Mouse (Mus musculus): ENCODE data around the gene Inpp4a. TPM values are rescaled to one million over a fixed set of nuclear protein-coding genes. Genes with fewer than 3 reads are reported as not detected.

Inpp4a gene
- polyA plus RNA-seq, 1 experiment from 2014 or later = 14.7 TPM

DNA sequence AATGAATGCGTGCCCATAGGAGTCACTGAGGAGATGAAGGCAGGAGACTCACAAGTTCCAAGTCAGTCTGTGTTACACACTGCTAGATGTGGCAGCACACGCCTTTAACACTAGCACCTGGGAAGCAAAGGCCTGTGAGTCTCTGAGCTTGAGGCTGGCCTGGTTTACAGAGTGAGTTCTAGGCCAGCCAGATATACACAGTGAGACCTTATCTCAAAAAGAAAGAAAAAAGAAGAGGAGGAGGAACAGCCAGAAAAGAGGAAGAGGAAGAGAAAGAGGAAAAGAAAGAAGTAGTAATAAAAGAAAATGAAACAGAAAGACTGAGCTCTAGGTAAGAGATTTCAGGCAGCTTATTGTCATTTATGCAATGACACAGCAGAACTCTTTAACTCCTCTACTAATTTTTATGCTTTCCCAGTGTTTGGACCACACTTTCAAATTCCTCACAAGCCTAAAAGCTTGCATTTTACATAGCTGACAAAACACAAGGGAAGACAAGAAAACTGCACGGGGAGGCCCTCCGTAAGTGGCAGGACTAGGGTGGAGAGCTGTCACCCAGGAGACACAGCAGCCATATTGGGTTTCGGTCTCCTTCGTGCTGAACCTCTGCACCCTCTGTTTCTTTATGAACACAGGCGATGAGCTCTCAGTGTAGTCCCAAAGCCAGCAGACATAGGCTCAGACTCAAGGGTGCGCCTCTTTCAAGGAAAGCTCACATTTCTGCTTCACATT, 127.6 kb downstream of the Inpp4a start:
- Histone ChIP-seq H3K27ac (replicated peaks) (no peak overlapping the region), H3K4me1 (peaks cover 30% of the 10 kb centered on the region), H3K4me3 (no peak overlapping the region), H3K27me3 (replicated peaks) (no peaks in the 10 kb centered on the region), H3K9me3 (peaks cover 10% of the 10 kb centered on the region), H3K36me3 (peaks cover 65% of the 10 kb centered on the region), H3K9ac (no peak overlapping the region), H3K4me2 (no peak overlapping the region)
- ATAC-seq (ENCODE audit: extremely low read depth, insufficient number of reproducible peaks, low FRiP score, low TSS enrichment) = no peak
- 90% methylated on average over 8 of the region's 8 CpGs for WGBS

DNA sequence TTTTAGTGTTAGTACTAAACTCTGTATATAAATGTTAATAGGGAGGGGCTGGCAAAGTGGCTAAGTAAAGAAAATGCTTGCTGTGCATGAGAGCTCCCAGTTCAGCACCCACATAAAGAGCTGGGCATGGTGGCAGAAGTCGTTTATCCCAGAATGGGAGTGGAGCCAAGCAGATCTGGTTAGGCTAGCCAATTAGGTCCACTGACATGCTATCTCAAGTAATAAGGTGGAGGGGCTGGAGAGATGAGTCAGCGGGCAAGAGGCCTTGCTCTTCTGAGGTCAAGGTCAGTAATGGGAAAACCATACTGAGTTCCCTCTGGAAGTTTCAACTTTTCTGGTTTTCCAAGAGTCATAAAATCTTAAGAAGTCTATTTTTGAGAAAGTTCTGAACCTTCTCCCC, 129.2 kb downstream of the Inpp4a start:
- no peak for ATAC-seq (ENCODE audit: extremely low read depth, insufficient number of reproducible peaks, low FRiP score, low TSS enrichment)
- H3K4me1 ChIP-seq = peaks cover 30% of the 10 kb centered on the region
- H3K9ac ChIP-seq = peak overlapping the region; percentile 97
- H3K27me3 ChIP-seq (replicated peaks) = no peaks in the 10 kb centered on the region
- H3K4me2 ChIP-seq = peak overlapping the region; percentile 95
- peaks cover 66% of the 10 kb centered on the region for H3K36me3 ChIP-seq
- peaks cover 6% of the 10 kb centered on the region for H3K9me3 ChIP-seq
- H3K27ac ChIP-seq (replicated peaks) = peak overlapping the region; percentile 78; the same call in 1 of the 2 replicates
- 42% methylated on average over 2 of the region's 2 CpGs for WGBS
- H3K4me3 ChIP-seq = peak overlapping the region; percentile 96

DNA sequence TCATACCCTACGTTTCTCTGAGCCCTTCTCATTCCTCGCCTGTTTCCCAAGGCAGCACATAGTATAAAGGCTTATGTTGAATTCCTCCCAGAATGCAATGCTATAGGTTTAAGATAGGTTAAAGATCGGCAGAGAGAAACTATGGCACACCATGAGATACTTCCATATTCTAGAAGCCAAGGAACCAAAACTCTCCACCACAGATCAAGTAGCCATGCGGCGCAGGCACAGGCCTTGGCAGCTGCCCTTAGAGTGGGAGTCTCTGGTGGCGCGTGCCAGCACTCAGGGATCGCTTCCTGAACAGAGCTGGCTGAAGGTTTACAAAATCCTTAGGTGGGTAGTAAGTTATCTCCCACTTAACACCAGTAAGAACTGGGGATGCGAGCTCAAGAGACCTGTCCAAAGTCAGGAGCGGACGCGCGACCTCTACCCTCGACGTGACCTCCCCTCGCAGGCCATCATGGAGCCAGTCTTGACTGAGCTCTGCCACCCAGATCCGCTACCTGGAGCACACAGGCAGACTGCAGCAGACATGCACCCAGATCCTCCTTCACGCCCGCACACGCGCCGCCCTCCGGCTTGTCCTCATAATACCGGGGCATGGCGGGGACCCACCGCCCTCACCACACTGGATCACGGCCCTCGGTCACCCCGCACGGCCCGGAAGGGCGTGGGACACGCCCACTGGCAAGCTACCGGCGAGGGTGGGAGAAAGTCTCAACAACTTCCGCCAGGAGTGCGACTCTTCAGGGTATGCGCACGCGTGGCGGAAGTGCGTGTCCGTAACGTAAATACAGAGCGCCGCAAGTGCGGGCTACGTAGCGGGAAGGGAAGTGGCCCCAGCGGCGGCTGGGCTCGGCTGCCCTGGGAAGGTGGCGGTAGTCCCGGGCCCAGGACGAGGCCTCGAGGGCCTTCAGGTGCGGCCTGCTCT, 130.0 kb downstream of the Inpp4a start, which contains the start of the genes Coa5 and Unc50:
TSS of gene Coa5 (minus strand) at position 738 of the 931 bp plus-strand sequence.
TSS of gene Unc50 (plus strand) at position 774 of the 931 bp plus-strand sequence.
- Histone ChIP-seq H3K27me3 (replicated peaks) (no peaks in the 10 kb centered on the region), H3K9me3 (no peaks in the 10 kb centered on the region), H3K4me3 (peak within 1 kb of the TSS; percentile 96), H3K9ac (peak within 1 kb of the TSS; percentile 97), H3K36me3 (peaks cover 63% of the 10 kb centered on the region), H3K4me1 (peaks cover 30% of the 10 kb centered on the region), H3K27ac (replicated peaks) (peak within 1 kb of the TSS; percentile 78), H3K4me2 (peak within 1 kb of the TSS; percentile 95)
- WGBS = 3% methylated on average over 57 of the region's 57 CpGs
- peak; percentile 94 for ATAC-seq (ENCODE audit: extremely low read depth, insufficient number of reproducible peaks, low FRiP score, low TSS enrichment)

DNA sequence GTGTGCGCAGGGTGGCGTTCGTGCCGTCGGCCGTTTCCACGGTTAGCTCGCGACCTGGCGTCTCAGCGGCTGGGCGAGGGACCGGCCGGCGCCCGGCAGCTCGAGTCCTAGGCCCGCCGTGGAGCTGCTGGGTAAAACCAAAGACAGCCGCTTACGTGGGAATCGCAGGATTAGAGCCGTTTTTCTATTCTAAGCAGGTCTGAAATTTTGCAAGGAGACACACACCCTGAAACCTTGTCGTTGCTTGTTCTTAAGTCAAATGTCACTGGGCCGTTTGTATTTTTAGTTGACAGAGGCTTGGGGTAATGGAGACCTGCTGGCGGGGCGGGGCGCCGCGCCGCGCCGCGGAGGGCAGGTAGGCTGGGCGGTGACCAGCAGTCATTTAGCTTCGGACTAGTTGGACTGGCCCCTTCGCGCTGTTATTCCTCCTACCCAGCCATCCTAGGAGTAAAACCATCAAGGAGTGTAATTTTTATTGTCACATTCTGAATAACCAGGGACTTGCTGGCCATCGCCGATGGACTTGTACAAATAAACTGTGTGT, 130.7 kb downstream of the Inpp4a start:
- Histone ChIP-seq H3K4me2 (peak overlapping the region; percentile 95), H3K27ac (replicated peaks) (peak overlapping the region; percentile 78), H3K27me3 (replicated peaks) (no peaks in the 10 kb centered on the region), H3K36me3 (peaks cover 60% of the 10 kb centered on the region), H3K9me3 (no peaks in the 10 kb centered on the region), H3K4me1 (peaks cover 30% of the 10 kb centered on the region), H3K4me3 (peak overlapping the region; percentile 96), H3K9ac (peak overlapping the region; percentile 97)
- WGBS = 2% methylated on average over 40 of the region's 40 CpGs
- no peak for ATAC-seq (ENCODE audit: extremely low read depth, insufficient number of reproducible peaks, low FRiP score, low TSS enrichment)

DNA sequence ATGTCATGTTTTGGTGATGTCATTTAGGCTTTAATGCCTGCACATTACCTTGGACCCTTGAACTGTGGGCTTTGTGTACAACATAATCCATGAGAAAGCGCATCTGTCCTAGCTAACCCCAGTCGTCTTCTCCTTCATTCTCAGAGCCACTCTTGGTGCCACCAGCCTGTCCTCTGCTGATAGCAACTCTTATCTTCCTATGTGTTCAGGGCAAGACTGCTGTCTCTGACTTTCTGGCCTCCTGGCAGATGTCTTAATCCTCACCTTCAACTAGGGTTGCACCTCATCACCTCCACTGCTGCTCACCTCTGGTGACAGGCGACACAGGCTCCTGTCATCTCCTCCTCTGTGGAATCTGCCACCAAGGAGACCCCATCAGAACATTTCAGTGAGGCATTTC, 136.8 kb downstream of the Inpp4a start:
- no peaks in the 10 kb centered on the region for H3K9me3 ChIP-seq
- H3K4me2 ChIP-seq = no peak overlapping the region
- ATAC-seq (ENCODE audit: extremely low read depth, insufficient number of reproducible peaks, low FRiP score, low TSS enrichment) = no peak
- peaks cover 89% of the 10 kb centered on the region for H3K36me3 ChIP-seq
- no peak overlapping the region for H3K9ac ChIP-seq
- peaks cover 12% of the 10 kb centered on the region for H3K4me1 ChIP-seq
- no peaks in the 10 kb centered on the region for H3K27me3 ChIP-seq (replicated peaks)
- 75% methylated on average over 3 of the region's 3 CpGs for WGBS
- no peak overlapping the region for H3K4me3 ChIP-seq
- H3K27ac ChIP-seq (replicated peaks) = no peak overlapping the region

DNA sequence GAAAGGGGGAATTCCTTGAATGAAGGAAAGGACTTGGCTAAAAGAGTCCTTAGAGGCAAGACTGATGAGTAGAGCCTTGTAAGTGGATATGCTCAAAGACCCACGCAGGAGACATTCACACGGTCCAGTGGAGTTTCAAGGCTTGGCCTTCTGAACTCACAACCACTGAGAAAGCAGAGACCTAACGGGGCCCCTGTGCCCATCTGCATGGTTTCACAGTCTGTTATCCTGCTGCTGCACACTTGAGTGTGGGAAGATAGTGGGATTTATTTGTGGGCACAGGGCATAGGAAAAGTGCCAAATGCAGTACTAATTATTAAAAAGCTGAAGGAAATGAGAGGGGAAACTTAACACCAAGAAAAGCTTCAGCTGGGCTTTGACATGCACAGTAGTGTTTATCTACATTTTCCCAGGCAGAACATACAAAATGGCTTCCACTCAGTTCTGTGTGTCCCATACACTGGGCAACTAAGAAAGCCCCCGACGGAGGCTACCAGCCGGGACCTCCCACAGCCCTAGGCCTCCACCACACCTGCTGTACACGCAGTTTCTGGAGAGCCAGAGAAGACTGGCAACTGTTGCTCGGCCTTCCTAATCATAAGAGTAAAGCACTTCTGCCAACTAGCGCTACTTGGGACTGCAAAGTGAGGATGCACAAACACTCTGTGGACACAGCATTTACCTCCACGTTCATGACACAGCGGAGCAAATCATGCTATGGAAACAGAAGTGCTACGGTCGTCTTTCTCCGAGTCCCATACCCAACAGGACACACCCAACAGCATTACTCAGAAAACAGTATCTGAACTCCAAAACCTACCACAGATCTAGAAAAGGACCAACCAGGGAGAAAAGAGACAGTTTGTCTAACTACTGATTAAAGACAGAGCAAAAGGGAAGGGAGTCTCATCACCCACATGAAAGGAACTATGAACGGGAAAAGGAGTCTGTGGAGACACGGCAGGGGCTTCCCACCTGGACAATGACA, 143.5 kb downstream of the Inpp4a start:
- Histone ChIP-seq H3K9ac (no peak overlapping the region), H3K4me1 (0 out of 2 replicates have a peak, but pooled peaks cover 5% of the 10 kb centered on the region), H3K27me3 (replicated peaks) (no peaks in the 10 kb centered on the region), H3K27ac (replicated peaks) (no peak overlapping the region), H3K4me2 (no peak overlapping the region), H3K9me3 (no peaks in the 10 kb centered on the region), H3K36me3 (peaks cover 48% of the 10 kb centered on the region), H3K4me3 (no peak overlapping the region)
- ATAC-seq (ENCODE audit: extremely low read depth, insufficient number of reproducible peaks, low FRiP score, low TSS enrichment) = no peak
- 86% methylated on average over 16 of the region's 16 CpGs for WGBS

DNA sequence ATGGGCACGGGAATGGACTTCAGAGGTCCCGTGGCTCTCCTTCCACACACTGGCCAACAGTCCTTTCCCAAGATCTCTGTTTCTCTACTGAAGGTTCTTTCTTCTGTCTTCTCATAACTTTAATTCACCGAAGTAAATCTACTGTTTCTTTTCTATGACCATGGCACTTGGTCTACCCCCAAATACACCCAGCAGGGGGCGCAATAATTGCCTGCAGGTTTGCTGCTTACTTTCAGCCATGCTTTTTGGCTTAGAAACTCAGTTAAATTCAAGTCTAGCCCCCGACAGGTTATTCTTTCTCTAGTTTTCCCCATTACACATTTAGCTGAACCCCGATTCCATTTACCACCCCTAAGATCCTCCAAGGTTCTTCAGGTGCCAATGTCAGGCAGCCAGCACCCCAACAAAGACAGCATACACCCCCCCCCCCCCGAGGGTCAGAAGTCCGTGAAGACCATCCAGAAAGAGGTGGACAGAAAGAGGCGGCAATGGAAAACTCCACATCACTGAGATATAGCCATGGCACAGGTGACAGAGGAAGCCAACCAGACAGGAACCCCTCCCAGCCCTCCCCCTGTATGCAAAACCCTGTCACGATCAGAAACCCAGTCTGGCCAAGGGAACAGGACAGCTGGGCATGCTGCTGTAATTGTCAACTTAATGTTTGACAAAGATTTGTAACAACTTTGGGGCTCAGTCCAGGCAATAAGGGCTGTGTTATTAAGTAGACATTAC, 148.9 kb downstream of the Inpp4a start:
- Histone ChIP-seq H3K27ac (replicated peaks) (no peak overlapping the region), H3K36me3 (peaks cover 5% of the 10 kb centered on the region; the same call in 1 of the 2 replicates), H3K4me1 (no peaks in the 10 kb centered on the region), H3K27me3 (replicated peaks) (no peaks in the 10 kb centered on the region), H3K4me2 (no peak overlapping the region), H3K9me3 (no peaks in the 10 kb centered on the region), H3K4me3 (no peak overlapping the region), H3K9ac (no peak overlapping the region)
- WGBS = 69% methylated on average over 10 of the region's 10 CpGs
- ATAC-seq (ENCODE audit: extremely low read depth, insufficient number of reproducible peaks, low FRiP score, low TSS enrichment) = no peak

DNA sequence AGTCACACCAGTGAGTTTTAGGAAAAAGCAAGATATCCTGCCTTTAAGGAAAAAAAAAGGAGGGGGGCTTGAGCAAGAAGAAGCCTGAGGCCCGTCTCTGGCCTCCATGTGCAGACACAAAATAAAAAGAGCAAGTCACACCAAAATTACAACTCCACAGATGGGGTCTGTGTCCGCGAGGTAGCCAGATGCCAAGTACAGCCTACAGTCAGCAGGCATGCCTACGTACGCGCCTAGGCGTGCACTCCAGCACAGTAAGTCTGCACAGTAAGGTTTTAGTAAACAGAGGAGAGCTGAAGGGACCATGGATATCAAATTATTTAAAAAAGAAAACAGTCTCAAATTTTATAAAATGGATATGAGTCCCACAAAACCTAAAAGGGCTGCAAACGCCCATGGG, 151.6 kb downstream of the Inpp4a start:
- no peak for ATAC-seq (ENCODE audit: extremely low read depth, insufficient number of reproducible peaks, low FRiP score, low TSS enrichment)
- Histone ChIP-seq H3K27ac (replicated peaks) (no peak overlapping the region), H3K36me3 (no peaks in the 10 kb centered on the region), H3K4me1 (no peaks in the 10 kb centered on the region), H3K4me2 (no peak overlapping the region), H3K9me3 (no peaks in the 10 kb centered on the region), H3K4me3 (no peak overlapping the region), H3K9ac (no peak overlapping the region), H3K27me3 (replicated peaks) (no peaks in the 10 kb centered on the region)
- WGBS = 85% methylated on average over 8 of the region's 8 CpGs

DNA sequence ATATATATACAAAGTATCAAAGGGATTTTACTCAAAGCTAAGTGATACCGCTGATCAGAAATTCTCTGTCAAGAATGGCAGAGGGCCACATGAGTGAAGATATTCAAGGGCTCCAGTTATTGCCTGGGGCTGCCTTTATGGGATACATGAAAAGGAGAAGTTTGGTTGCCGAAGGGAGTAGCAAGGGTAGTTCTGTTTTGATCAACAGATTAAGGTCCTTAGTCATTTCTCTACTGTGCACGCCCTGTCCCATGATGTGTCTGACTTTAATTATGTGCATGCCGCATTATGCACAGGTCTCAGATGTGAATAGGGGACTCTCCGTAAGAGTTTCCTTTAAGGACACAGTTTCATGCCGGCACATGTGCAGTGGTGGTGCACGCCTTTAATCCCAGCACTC, 157.9 kb downstream of the Inpp4a start:
- no peaks in the 10 kb centered on the region for H3K9me3 ChIP-seq
- no peak overlapping the region for H3K4me2 ChIP-seq
- ATAC-seq (ENCODE audit: extremely low read depth, insufficient number of reproducible peaks, low FRiP score, low TSS enrichment) = no peak
- WGBS = 86% methylated on average over 7 of the region's 7 CpGs
- H3K36me3 ChIP-seq = no peaks in the 10 kb centered on the region
- no peak overlapping the region for H3K9ac ChIP-seq
- H3K4me1 ChIP-seq = 0 out of 2 replicates have a peak, but pooled peaks cover 3% of the 10 kb centered on the region
- no peaks in the 10 kb centered on the region for H3K27me3 ChIP-seq (replicated peaks)
- H3K4me3 ChIP-seq = no peak overlapping the region
- H3K27ac ChIP-seq (replicated peaks) = no peak overlapping the region
